Comparison of ENCODE assay signal across 8 mouse cellular contexts in the genomic region with DNA sequence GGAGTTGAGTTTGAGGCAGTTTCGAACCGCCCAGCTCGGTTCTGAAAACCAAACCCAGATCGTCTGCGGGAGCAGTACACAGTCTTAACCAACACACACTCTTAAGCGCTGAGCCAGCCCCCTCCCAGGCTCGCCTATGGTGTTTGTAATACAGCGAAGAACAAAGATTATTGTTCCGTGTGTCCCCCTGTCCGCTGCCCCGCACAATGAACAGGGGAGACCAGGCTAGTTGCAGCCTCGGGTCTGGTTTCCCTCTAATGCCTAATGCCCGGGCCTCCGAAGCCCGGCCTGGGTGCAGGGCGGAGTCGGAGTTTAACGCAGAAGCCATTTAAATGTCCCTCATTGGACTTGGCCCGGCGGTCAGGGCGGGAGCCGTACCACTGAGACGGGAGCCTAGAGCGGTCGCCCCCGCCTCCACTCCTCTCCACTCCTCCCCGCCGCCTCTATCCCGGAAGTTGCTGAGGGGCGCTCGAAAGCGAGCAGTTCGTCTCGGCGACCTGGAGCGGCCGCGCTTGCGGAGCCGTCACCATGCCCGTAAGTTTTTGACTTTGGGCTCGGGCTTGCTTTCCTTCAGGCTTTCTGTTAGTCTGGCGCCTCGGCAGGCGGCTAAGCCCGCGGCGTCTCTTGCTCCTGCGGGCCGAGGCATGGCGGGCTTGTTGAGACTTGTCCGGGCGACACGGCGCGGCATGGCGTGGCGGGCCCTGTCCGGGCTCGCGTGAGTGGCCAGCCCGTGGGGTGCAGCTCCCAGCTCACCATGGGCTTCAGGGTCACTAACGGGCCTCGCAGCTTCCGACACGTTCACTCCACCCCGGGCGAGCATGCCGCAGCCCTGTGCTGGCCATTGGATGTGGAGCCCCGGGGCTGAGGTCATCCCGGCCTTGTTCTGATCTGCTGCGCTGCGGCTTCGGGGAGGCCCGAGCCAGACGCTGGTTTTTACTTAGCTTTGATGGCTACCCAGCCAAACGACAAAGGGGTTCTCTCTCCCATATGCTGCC. TPM values are rescaled to one million over a fixed set of nuclear protein-coding genes. Genes with fewer than 3 reads are reported as not detected.
DNase-seq lines count a peak whose midpoint lies in the region; ATAC-seq lines count a peak whose summit lies in the region.

A gene (plus strand): TSS at position 440 of the 995 bp plus-strand sequence.

- peak; percentile 89 to 95 for DNase-seq in adrenal gland, adult 18-20 months (ENCODE audit: low spot score in 2 of 2)
- DNase-seq in embryo, embryonic 11 days = peak; percentile 96
- DNase-seq in gastrocnemius, postnatal 25 days = peak; percentile 96
- peak; percentile 98 for DNase-seq in intestine, embryonic 14.5 days (ENCODE audit: low spot score)
- DNase-seq in left cerebral cortex, postnatal 14 days (ENCODE audit: low spot score in 2 of 2) = peak; percentile 89 to 90
- DNase-seq in mesoderm, embryonic 11.5 days (ENCODE audit: low read depth, low spot score) = peak; percentile 96
- DNase-seq in right cerebral cortex, postnatal 36 days (ENCODE audit: low spot score in 2 of 2) = peak; percentile 84 to 85
- DNase-seq in yolk sac, embryonic 10.5 days (ENCODE audit: low spot score) = peak; percentile 98

- under 1% methylated on average over 77 of the region's 77 CpGs for WGBS in intestine, embryonic 14.5 days

- H3K27ac ChIP-seq in intestine, embryonic 14.5 days (ENCODE audit: low read depth) = peak within 1 kb of the TSS; percentile 90

- H3K9me3 ChIP-seq in intestine, embryonic 14.5 days (ENCODE audit: control insufficient read depth, low read length) = no peaks in the 10 kb centered on the region

- H3K4me2 ChIP-seq in intestine, embryonic 14.5 days (ENCODE audit: low read length) = peak within 1 kb of the TSS; percentile 92

- intact Hi-C loops in left cerebral cortex, postnatal 14 days (cut with DNase I) = loop anchor here (2.0 kb wide), 1 partner anchor 29 kb away; a partner anchor contains a TSS

- peaks cover 17% of the 10 kb centered on the region for H3K36me3 ChIP-seq in intestine, embryonic 14.5 days (ENCODE audit: control insufficient read depth, insufficient read depth, low read length)

- H3K9ac ChIP-seq in intestine, embryonic 14.5 days (ENCODE audit: low read length) = peak within 1 kb of the TSS; percentile 84

- ATAC-seq in intestine, embryonic 14.5 days (replicated peaks; ENCODE audit: low FRiP score, low TSS enrichment, low read depth) = peak; percentile 99

- H3K4me3 ChIP-seq in intestine, embryonic 14.5 days (ENCODE audit: low read depth, low read length) = peak within 1 kb of the TSS; percentile 95

- no peaks in the 10 kb centered on the region for H3K27me3 ChIP-seq in intestine, embryonic 14.5 days (replicated peaks; ENCODE audit: control insufficient read depth, insufficient read depth, low read length)

- peaks cover 6% of the 10 kb centered on the region; the same call in 1 of the 2 replicates for H3K4me1 ChIP-seq in intestine, embryonic 14.5 days (replicated peaks; ENCODE audit: control insufficient read depth, insufficient read depth, low read length)

RNA-seq across cellular contexts. Expression of the gene that starts here (rescaled TPM):
- total RNA-seq in adrenal gland, adult 18-20 months (2021) = 100 to 1,000 TPM; 290 to 293 TPM
- 100 to 1,000 TPM; 198 to 200 TPM for total RNA-seq in gastrocnemius, postnatal 25 days (2021)
- 723 and 793 TPM in 2 replicates for polyA plus RNA-seq in intestine, embryonic 14.5 days (2014; fragmentation: Nextera tagmentation; extraction: Ambion mirVana)
- 10 to 100 TPM; 41.6 to 43.1 TPM for total RNA-seq in left cerebral cortex, postnatal 14 days (2021)

Comparison
In these comparisons a context has a peak if more than half of its experiments do, and no peak if none do; other contexts are left out.
1. Peak in every context shown above with its lines: DNase-seq, ATAC-seq, H3K4me3 ChIP-seq and H3K27ac ChIP-seq.
2. RNA of the gene that starts here (total RNA-seq): 290 to 293 TPM in adrenal gland, adult 18-20 months and 198 to 200 TPM in gastrocnemius, postnatal 25 days; 41.6 to 43.1 TPM in left cerebral cortex, postnatal 14 days; every median in the first group is over 4 times any median in the second.